Mouse (Mus musculus) lung, postnatal 0 days (tissue): ENCODE results near the gene Slc5a3. TPM values are rescaled to one million over a fixed set of nuclear protein-coding genes. Genes with fewer than 3 reads are reported as not detected.

Source experiments
- ATAC-seq: fragments of 200-750 bp; cut with Nextera tagmentation; 2 replicates; pipeline ENCODE4 v1.8.0; 2017; ENCODE audit warnings: moderate library complexity
- DNase-seq: peaks from one replicate; pipeline ENCODE4 v3.0.0-alpha.2; 2016; ENCODE audit warnings: low spot score
- H3K27ac ChIP-seq: fragments of 300-500 bp; sonication (generic); 2 replicates; pipeline ENCODE4 v1.5.1; 2014; ENCODE audit warnings: antibody characterized with exemption, mild to moderate bottlenecking, low read length, mixed read lengths
- H3K27me3 ChIP-seq: fragments of 300-500 bp; sonication (generic); replicated peaks from 2 replicates; pipeline ENCODE4 v1.6.1; 2014; ENCODE audit warnings: low read length, mixed read lengths; ENCODE audit not compliant: insufficient read depth
- H3K36me3 ChIP-seq: fragments of 300-500 bp; sonication (generic); 2 replicates; pipeline ENCODE4 v1.6.1; 2014; ENCODE audit warnings: low read length, mixed read lengths; ENCODE audit not compliant: insufficient read depth
- H3K4me1 ChIP-seq: fragments of 300-500 bp; sonication (generic); 2 replicates; pipeline ENCODE4 v1.6.1; 2014; ENCODE audit warnings: antibody characterized with exemption, low read depth, low read length, mixed read lengths; ENCODE audit not compliant: insufficient read depth
- H3K4me2 ChIP-seq: fragments of 300-500 bp; sonication (generic); replicated peaks from 2 replicates; pipeline ENCODE4 v1.6.1; 2014; ENCODE audit warnings: low read depth, mild to moderate bottlenecking, low read length, moderate library complexity, mixed read lengths
- H3K4me3 ChIP-seq: fragments of 300-500 bp; sonication (generic); 2 replicates; pipeline ENCODE4 v1.5.1; 2014; ENCODE audit warnings: low read depth, low read length
- H3K9ac ChIP-seq: fragments of 300-500 bp; sonication (generic); replicated peaks from 2 replicates; pipeline ENCODE4 v1.6.1; 2014; ENCODE audit warnings: low read depth, mild to moderate bottlenecking
- H3K9me3 ChIP-seq: fragments of 300-500 bp; sonication (generic); 2 replicates; pipeline ENCODE4 v1.6.1; 2016; ENCODE audit warnings: low read length, mixed read lengths
- CTCF ChIP-seq: IDR thresholded peaks from 2 replicates; pipeline ENCODE4 v1.5.1; 2016; ENCODE audit warnings: antibody characterized with exemption, mild to moderate bottlenecking
- EP300 ChIP-seq: IDR thresholded peaks from 2 replicates; pipeline ENCODE4 v1.6.1; 2016; ENCODE audit warnings: antibody characterized with exemption, mild to moderate bottlenecking, control low read depth
- WGBS: fragments of 180-500 bp; shearing (Covaris S2); extraction: QIAGEN DNeasy Blood & Tissue Kit; methylation state at CpG from one replicate; pipeline ENCODE4 v1.1.7; 2014; 5-methylcytosine and 5-hydroxymethylcytosine counted together
- polyA plus RNA-seq: library from polyadenylated mRNA; unstranded; fragments of >200 nt; fragmentation: Nextera tagmentation; extraction: Ambion mirVana; gene quantifications from 2 replicates; pipeline ENCODE4 v1.2.1, GENCODE M21; 2015

Slc5a3 gene
- polyA plus RNA-seq, 1 experiment from 2014 or later, result 2.5 TPM

GRCm38 (mm10) chr16:92127226-92127625, 69.1 kb downstream of the Slc5a3 start:
- 57% methylated on average over 4 of the region's 4 CpGs for WGBS
- ATAC-seq (no peak), DNase-seq (no peak)
- Histone ChIP-seq H3K9ac (no peak overlapping the region), H3K4me2 (no peak overlapping the region), H3K9me3 (0 out of 2 replicates have a peak, but pooled peaks cover 6% of the 10 kb centered on the region), H3K4me1 (no peaks in the 10 kb centered on the region), H3K27ac (no peak overlapping the region), H3K4me3 (no peak overlapping the region), H3K27me3 (no peaks in the 10 kb centered on the region), H3K36me3 (no peaks in the 10 kb centered on the region)
- TF ChIP-seq CTCF (no peak), EP300 (no peak)

- Histone ChIP-seq H3K9ac (no peak overlapping the region), H3K9me3 (0 out of 2 replicates have a peak, but pooled peaks cover 6% of the 10 kb centered on the region), H3K27ac (no peak overlapping the region), H3K4me3 (no peak overlapping the region), H3K4me1 (no peaks in the 10 kb centered on the region), H3K4me2 (no peak overlapping the region), H3K36me3 (no peaks in the 10 kb centered on the region), H3K27me3 (no peaks in the 10 kb centered on the region)
- ATAC-seq, result no peak; the same call in 1 of the 2 replicates
- WGBS, result 62% methylated on average over 5 of the region's 5 CpGs
- TF ChIP-seq EP300 (no peak), CTCF (no peak)
- DNase-seq, result no peak
Measured at GRCm38 (mm10) chr16:92127666-92128065, 69.5 kb downstream of the Slc5a3 start.

DNA sequence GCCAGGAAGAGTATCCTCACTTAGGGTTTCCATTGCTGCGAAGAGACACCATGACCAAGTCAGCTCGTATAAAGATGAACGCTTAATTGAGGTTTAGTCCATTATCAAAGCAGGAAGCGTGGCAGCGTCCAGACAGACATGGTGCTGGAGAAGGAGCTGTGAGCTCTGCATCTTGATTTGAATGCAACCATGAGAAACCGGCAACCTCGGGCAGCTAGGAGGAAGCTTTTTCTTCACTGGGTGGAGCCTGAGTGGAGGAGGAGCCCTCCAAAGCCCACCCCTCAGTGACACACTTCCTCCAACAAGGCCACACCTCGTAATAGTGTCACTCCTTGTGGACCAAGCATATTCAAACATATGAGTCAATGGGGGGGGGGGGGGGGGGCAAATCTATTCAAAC, 71.7 kb downstream of the Slc5a3 start:
- 90% methylated on average over 8 of the region's 8 CpGs for WGBS
- DNase-seq (no peak), ATAC-seq (no peak)
- no peaks in the 10 kb centered on the region for H3K27me3 ChIP-seq
- H3K4me2 ChIP-seq, result no peak overlapping the region
- H3K9ac ChIP-seq, result no peak overlapping the region
- H3K4me3 ChIP-seq, result no peak overlapping the region
- TF ChIP-seq EP300, result no peak
- no peak for TF ChIP-seq CTCF
- H3K4me1 ChIP-seq, result no peaks in the 10 kb centered on the region
- no peak overlapping the region for H3K27ac ChIP-seq
- H3K9me3 ChIP-seq, result 0 out of 2 replicates have a peak, but pooled peaks cover 2% of the 10 kb centered on the region
- no peaks in the 10 kb centered on the region for H3K36me3 ChIP-seq

DNA sequence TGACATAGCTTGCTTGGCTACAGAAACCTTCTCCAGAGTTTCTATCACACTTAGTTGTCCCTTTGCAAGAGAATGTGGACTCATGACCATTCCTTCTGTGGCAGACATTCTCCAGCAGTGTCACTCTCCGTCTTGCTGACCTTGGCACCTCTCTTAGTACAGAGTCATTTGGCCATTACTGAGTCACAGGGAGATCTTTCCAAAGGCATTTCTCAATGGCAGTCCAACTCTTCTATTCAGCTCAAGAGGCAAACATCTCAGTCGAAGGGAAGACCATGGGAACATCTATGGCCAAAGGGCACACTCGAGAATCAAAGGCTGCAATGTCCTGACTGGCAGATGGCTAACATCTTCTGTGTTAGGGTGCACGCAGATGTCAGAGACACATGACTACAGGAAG, 74.4 kb downstream of the Slc5a3 start:
- ATAC-seq (no peak), DNase-seq (no peak)
- WGBS, result 82% methylated on average over 4 of the region's 4 CpGs
- Histone ChIP-seq H3K27ac (no peak overlapping the region), H3K27me3 (no peaks in the 10 kb centered on the region), H3K9ac (no peak overlapping the region), H3K9me3 (no peaks in the 10 kb centered on the region), H3K4me3 (no peak overlapping the region), H3K36me3 (no peaks in the 10 kb centered on the region), H3K4me1 (no peaks in the 10 kb centered on the region), H3K4me2 (no peak overlapping the region)
- TF ChIP-seq EP300, result no peak
- TF ChIP-seq CTCF, result no peak

GRCm38 (mm10) chr16:92134148-92134764, 76.1 kb downstream of the Slc5a3 start:
- Histone ChIP-seq H3K9me3 (no peaks in the 10 kb centered on the region), H3K4me1 (no peaks in the 10 kb centered on the region), H3K9ac (no peak overlapping the region), H3K27ac (no peak overlapping the region), H3K4me2 (no peak overlapping the region), H3K4me3 (no peak overlapping the region), H3K36me3 (no peaks in the 10 kb centered on the region), H3K27me3 (no peaks in the 10 kb centered on the region)
- DNase-seq (no peak), ATAC-seq (no peak)
- TF ChIP-seq EP300 (no peak), CTCF (no peak)
- WGBS, result 79% methylated on average over 11 of the region's 11 CpGs

DNA sequence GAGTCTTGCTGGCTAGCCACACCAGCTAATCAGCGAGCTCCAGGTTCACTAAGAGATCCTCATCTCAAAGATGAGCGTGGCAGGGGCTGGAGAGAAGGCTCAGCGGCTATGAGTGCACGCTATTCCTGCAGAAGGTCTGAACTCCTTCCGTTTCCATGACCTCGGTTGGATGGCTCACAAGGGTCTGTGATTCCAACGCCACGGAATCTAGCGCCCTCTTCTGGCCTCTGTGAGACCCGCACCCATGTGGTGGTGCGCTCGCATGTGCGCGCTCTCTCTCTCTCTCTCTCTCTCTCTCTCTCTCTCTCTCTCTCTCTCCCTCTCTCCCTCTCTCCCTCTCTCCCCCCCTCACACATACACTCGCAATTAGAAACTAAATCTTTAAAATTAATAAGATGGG, 78.2 kb downstream of the Slc5a3 start:
- no peaks in the 10 kb centered on the region for H3K27me3 ChIP-seq
- DNase-seq, result no peak
- no peak for TF ChIP-seq EP300
- TF ChIP-seq CTCF, result 0 out of 2 replicates have a peak, but pooled peaks have one; percentile 23
- 93% methylated on average over 13 of the region's 15 CpGs for WGBS
- no peak overlapping the region for H3K4me3 ChIP-seq
- no peaks in the 10 kb centered on the region for H3K4me1 ChIP-seq
- no peak overlapping the region for H3K27ac ChIP-seq
- H3K4me2 ChIP-seq, result no peak overlapping the region
- ATAC-seq, result no peak
- H3K9ac ChIP-seq, result no peak overlapping the region
- no peaks in the 10 kb centered on the region for H3K9me3 ChIP-seq
- no peaks in the 10 kb centered on the region for H3K36me3 ChIP-seq

Other genes with a start within 250 kb of the Slc5a3 start
- gene Mrps6, start 52 bp upstream of the Slc5a3 start, polyA plus RNA-seq, result 69.0 and 77.3 TPM in 2 replicates
- 0.11 TPM in 1 of 2 replicates, not detected in the other for gene Gm49711, start within 50 bp of the Slc5a3 start, polyA plus RNA-seq
- gene Kcne2, start 234.1 kb downstream of the Slc5a3 start, polyA plus RNA-seq, result 31.6 and 47.5 TPM in 2 replicates
- 131 and 132 TPM in 2 replicates for gene Smim11, start 243.0 kb downstream of the Slc5a3 start, polyA plus RNA-seq